Mouse (Mus musculus): ENCODE measurements at regions not wholly inside any gene's neighbourhood (a gene's known extent, or its start where the extent isn't known, plus 50 kb on each side); places are given as distances from the start of the nearest gene placed in this dataset.
A peak's percentile ranks its signal among the peaks of the same experiment; 100 is the strongest.

- DNase-seq (ENCODE audit: extremely low spot score in 1 of 2, low spot score in 1 of 2): peak in 1 of 2 experiments; percentile 45
Observed at GRCm38 (mm10) chr1:35331602-35332339, 482.0 kb downstream of the Plekhb2 start.

- DNase-seq (ENCODE audit: extremely low spot score in 1 of 2, low spot score in 1 of 2): no peak
Observed at GRCm38 (mm10) chr1:35332340-35332684, 482.5 kb downstream of the Plekhb2 start.

GRCm38 (mm10) chr1:35337647-35338046 lies 487.9 kb downstream of the Plekhb2 start:
- no peak for DNase-seq (ENCODE audit: extremely low spot score in 1 of 2, low spot score in 1 of 2)

GRCm38 (mm10) chr1:35338184-35338583 lies 488.4 kb downstream of the Plekhb2 start:
- DNase-seq (ENCODE audit: extremely low spot score in 1 of 2, low spot score in 1 of 2): no peak

GRCm38 (mm10) chr1:35344539-35344938 lies 494.8 kb downstream of the Plekhb2 start:
- DNase-seq (ENCODE audit: extremely low spot score in 1 of 2, low spot score in 1 of 2): no peak

- DNase-seq (ENCODE audit: extremely low spot score in 1 of 2, low spot score in 1 of 2): no peak
Observed at GRCm38 (mm10) chr1:35348294-35348693, 498.5 kb downstream of the Plekhb2 start.

GRCm38 (mm10) chr1:35358981-35359380 lies 509.2 kb downstream of the Plekhb2 start:
- DNase-seq (ENCODE audit: extremely low spot score in 1 of 2, low spot score in 1 of 2): no peak

- peak; percentile 44 to 54 for DNase-seq (ENCODE audit: extremely low spot score in 1 of 2, low spot score in 1 of 2)
Observed at GRCm38 (mm10) chr1:35361465-35361864, 511.7 kb downstream of the Plekhb2 start.

- DNase-seq (ENCODE audit: extremely low spot score in 1 of 2, low spot score in 1 of 2): no peak
Observed at GRCm38 (mm10) chr1:35362836-35363235, 513.1 kb downstream of the Plekhb2 start.

- no peak for DNase-seq (ENCODE audit: extremely low spot score in 1 of 2, low spot score in 1 of 2)
Observed at GRCm38 (mm10) chr1:35366559-35366958, 516.8 kb downstream of the Plekhb2 start.

- DNase-seq (ENCODE audit: extremely low spot score in 1 of 2, low spot score in 1 of 2): no peak
Observed at GRCm38 (mm10) chr1:35372751-35373150, 523.0 kb downstream of the Plekhb2 start.

GRCm38 (mm10) chr1:35380633-35381385 lies 531.0 kb downstream of the Plekhb2 start:
- DNase-seq (ENCODE audit: extremely low spot score in 1 of 2, low spot score in 1 of 2): no peak

GRCm38 (mm10) chr1:35385430-35385829 lies 535.7 kb downstream of the Plekhb2 start:
- peak; percentile 17 to 90 for DNase-seq (ENCODE audit: extremely low spot score in 1 of 2, low spot score in 1 of 2)

GRCm38 (mm10) chr1:35388181-35388580 lies 538.4 kb downstream of the Plekhb2 start:
- peak; percentile 8 to 73 for DNase-seq (ENCODE audit: extremely low spot score in 1 of 2, low spot score in 1 of 2)

- DNase-seq (ENCODE audit: extremely low spot score in 1 of 2, low spot score in 1 of 2): no peak
Observed at GRCm38 (mm10) chr1:35390371-35390770, 540.6 kb downstream of the Plekhb2 start.

GRCm38 (mm10) chr1:35390858-35391586 lies 541.2 kb downstream of the Plekhb2 start:
- DNase-seq (ENCODE audit: extremely low spot score in 1 of 2, low spot score in 1 of 2): no peak

GRCm38 (mm10) chr1:35393550-35394118 lies 543.9 kb downstream of the Plekhb2 start:
- DNase-seq (ENCODE audit: extremely low spot score in 1 of 2, low spot score in 1 of 2): no peak

- DNase-seq (ENCODE audit: extremely low spot score in 1 of 2, low spot score in 1 of 2): no peak
Observed at GRCm38 (mm10) chr1:35400674-35401359, 551.0 kb downstream of the Plekhb2 start.

GRCm38 (mm10) chr1:35402995-35403394 lies 553.2 kb downstream of the Plekhb2 start:
- DNase-seq (ENCODE audit: extremely low spot score in 1 of 2, low spot score in 1 of 2): peak in 1 of 2 experiments; percentile 28

- no peak for DNase-seq (ENCODE audit: extremely low spot score in 1 of 2, low spot score in 1 of 2)
Observed at GRCm38 (mm10) chr1:35405418-35405817, 555.6 kb downstream of the Plekhb2 start.
